Comparison of ENCODE assay signal across 11 mouse cellular contexts in the genomic region with DNA sequence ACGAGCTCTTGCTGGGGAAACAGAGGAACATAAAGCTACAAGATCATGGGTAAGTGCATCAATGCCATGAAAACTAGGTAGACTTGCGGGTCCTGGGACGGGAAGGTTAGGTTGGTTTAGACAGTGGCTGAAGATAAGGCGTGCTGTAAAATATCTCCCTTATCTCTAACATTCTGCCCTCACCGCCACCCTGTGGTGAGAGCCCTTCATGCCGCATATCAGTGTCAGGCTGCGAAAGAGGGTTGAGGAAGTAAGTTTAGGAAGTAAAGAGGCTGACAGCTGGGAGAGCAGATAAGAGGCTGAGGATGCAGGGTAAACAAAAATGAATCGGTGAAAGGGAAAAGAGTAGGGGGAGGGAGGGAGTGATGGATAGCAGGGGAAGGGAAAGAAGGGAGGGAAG. TPM values are rescaled to one million over a fixed set of nuclear protein-coding genes. Genes with fewer than 3 reads are reported as not detected.
DNase-seq lines count a peak whose midpoint lies in the region; ATAC-seq and TF ChIP-seq lines count a peak whose summit lies in the region.
"Had no signal": no experiment of that assay in that cellular context is flagged by ENCODE, and none has a peak within 500 bp of the region (broad histone marks: within the 10 kb centered on the region; RNA-seq: fewer than 3 reads in every experiment).

No protein-coding gene starts in this region.

- no peaks in the 10 kb centered on the region for H3K27me3 ChIP-seq in heart, adult 2 months (ENCODE audit: control insufficient read depth, insufficient read depth, low read length)
- H3K27me3 ChIP-seq in G1E (ENCODE audit: insufficient read depth, low read length), result peaks cover 17% of the 10 kb centered on the region
- H3K27me3 ChIP-seq in intestine, embryonic 16.5 days (replicated peaks; ENCODE audit: control insufficient read depth, insufficient read depth, low read length), result no peaks in the 10 kb centered on the region
- no peaks in the 10 kb centered on the region for H3K27me3 ChIP-seq in splenic B cell, adult 2 months (ENCODE audit: control insufficient read depth, insufficient read depth, low read length, poor library complexity, severe bottlenecking)
- H3K27me3 ChIP-seq in hindbrain, embryonic 13.5 days, result no peaks in the 10 kb centered on the region
- H3K27me3 ChIP-seq: embryonic facial prominence, embryonic 15.5 days had no signal

- WGBS in heart, adult 2 months, result 12% methylated on average over 8 of the region's 8 CpGs
- 26% methylated on average over 8 of the region's 8 CpGs for WGBS in intestine, embryonic 16.5 days
- 57% methylated on average over 8 of the region's 8 CpGs for WGBS in hindbrain, embryonic 13.5 days

- no peak for TF ChIP-seq EP300 in heart, adult 2 months (IDR thresholded peaks at IDR 0.05; ENCODE audit: insufficient read depth, low read depth, low read length)

- DNase-seq in heart, adult 2 months, result no peak
- no peak for DNase-seq in heart, postnatal 4 days
- peak; percentile 80 for DNase-seq in G1E (ENCODE audit: low spot score)
- DNase-seq in splenic B cell, adult 2 months (ENCODE audit: low read depth, low spot score), result peak; percentile 7
- DNase-seq in right cerebral cortex, postnatal 14 days, result no peak
- DNase-seq: adrenal gland, postnatal 25 days had no signal

- TF ChIP-seq POLR2A in heart, adult 2 months (IDR thresholded peaks at IDR 0.05; ENCODE audit: insufficient read depth, low read depth, low read length), result no peak

- no peak overlapping the region for H3K4me3 ChIP-seq in heart, adult 2 months
- H3K4me3 ChIP-seq in G1E (ENCODE audit: low read depth, low read length), result peak overlapping the region; percentile 39; the same call in 1 of the 2 replicates
- no peak overlapping the region for H3K4me3 ChIP-seq in intestine, embryonic 16.5 days (ENCODE audit: low read length)
- H3K4me3 ChIP-seq in hindbrain, embryonic 13.5 days, result no peak overlapping the region
- H3K4me3 ChIP-seq: embryonic facial prominence, embryonic 15.5 days had no signal

- H3K4me1 ChIP-seq in heart, adult 2 months (ENCODE audit: control insufficient read depth, insufficient read depth, low read length), result no peaks in the 10 kb centered on the region
- H3K4me1 ChIP-seq in G1E (ENCODE audit: insufficient read depth, low read depth, low read length), result peaks cover 45% of the 10 kb centered on the region
- no peaks in the 10 kb centered on the region for H3K4me1 ChIP-seq in intestine, embryonic 16.5 days (ENCODE audit: control insufficient read depth, insufficient read depth, low read length)
- peaks cover 12% of the 10 kb centered on the region for H3K4me1 ChIP-seq in hindbrain, embryonic 13.5 days (replicated peaks)
- H3K4me1 ChIP-seq: embryonic facial prominence, embryonic 15.5 days had no signal

- peak; percentile 31; the same call in 1 of the 2 replicates for TF ChIP-seq CTCF in heart, adult 2 months (IDR thresholded peaks at IDR 0.05)
- TF ChIP-seq CTCF in G1E (IDR thresholded peaks at IDR 0.05; ENCODE audit: low read depth, low read length), result 0 out of 2 replicates have a peak, but pooled peaks have one; percentile 9

- no peaks in the 10 kb centered on the region for H3K79me2 ChIP-seq in heart, adult 2 months (replicated peaks; ENCODE audit: control insufficient read depth, insufficient read depth, low read length)

- intact Hi-C loops in heart, adult 2 months (cut with DNase I), result no loop called here

- no peaks in the 10 kb centered on the region for H3K36me3 ChIP-seq in heart, adult 2 months (ENCODE audit: control insufficient read depth, insufficient read depth, low read length)
- H3K36me3 ChIP-seq in G1E (replicated peaks), result no peaks in the 10 kb centered on the region
- H3K36me3 ChIP-seq in intestine, embryonic 16.5 days (ENCODE audit: control insufficient read depth, insufficient read depth, low read length), result no peaks in the 10 kb centered on the region
- no peaks in the 10 kb centered on the region for H3K36me3 ChIP-seq in splenic B cell, adult 2 months (ENCODE audit: control insufficient read depth, insufficient read depth, low read length, poor library complexity, severe bottlenecking)
- peaks cover 18% of the 10 kb centered on the region for H3K36me3 ChIP-seq in hindbrain, embryonic 13.5 days
- H3K36me3 ChIP-seq: embryonic facial prominence, embryonic 15.5 days had no signal

- H3K9me3 ChIP-seq in G1E (replicated peaks), result no peaks in the 10 kb centered on the region
- no peaks in the 10 kb centered on the region for H3K9me3 ChIP-seq in intestine, embryonic 16.5 days (ENCODE audit: control insufficient read depth, low read length)
- no peaks in the 10 kb centered on the region for H3K9me3 ChIP-seq in hindbrain, embryonic 13.5 days
- H3K9me3 ChIP-seq: embryonic facial prominence, embryonic 15.5 days had no signal

- no peak overlapping the region for H3K4me2 ChIP-seq in intestine, embryonic 16.5 days (ENCODE audit: low read depth, low read length)
- H3K4me2 ChIP-seq in hindbrain, embryonic 13.5 days, result no peak overlapping the region
- H3K4me2 ChIP-seq: embryonic facial prominence, embryonic 15.5 days had no signal

- H3K9ac ChIP-seq in heart, adult 2 months (ENCODE audit: low read depth, low read length), result no peak overlapping the region
- no peak overlapping the region for H3K9ac ChIP-seq in intestine, embryonic 16.5 days (ENCODE audit: low read depth, low read length)
- H3K9ac ChIP-seq in hindbrain, embryonic 13.5 days, result no peak overlapping the region
- H3K9ac ChIP-seq: embryonic facial prominence, embryonic 15.5 days had no signal

- ATAC-seq in G1E (ENCODE audit: extremely low read depth, insufficient number of reproducible peaks, low FRiP score, poor library complexity, severe bottlenecking), result peak; percentile 97
- peak; percentile 42; the same call in 1 of the 2 replicates for ATAC-seq in intestine, embryonic 16.5 days
- no peak for ATAC-seq in inflammation-experienced regulatory T-cells, adult 6 months
- no peak for ATAC-seq in hindbrain, embryonic 13.5 days (ENCODE audit: low FRiP score)

- H3K27ac ChIP-seq in heart, adult 2 months, result no peak overlapping the region
- no peak overlapping the region for H3K27ac ChIP-seq in intestine, embryonic 16.5 days (ENCODE audit: low read length)
- no peak overlapping the region for H3K27ac ChIP-seq in hindbrain, embryonic 13.5 days
- H3K27ac ChIP-seq: embryonic facial prominence, embryonic 15.5 days had no signal

RNA-seq across cellular contexts. Expression of a gene that starts 26.9 kb away (rescaled TPM):
- total RNA-seq in heart, adult 2 months (2021), result not detected
- 0.12 TPM in 2 replicates for polyA plus RNA-seq in heart, adult 2 months (2012; rRNA removed)
- total RNA-seq in heart, postnatal 4 days (2021), result not detected
- total RNA-seq in G1E (2014; fragmentation: Nextera tagmentation) (not detected in 2 replicates), G1E (2017) (0.16 TPM in 1 of 2 replicates, not detected in the other)
- not detected in 2 replicates for polyA plus RNA-seq in G1E (2012)
- polyA plus RNA-seq in intestine, embryonic 16.5 days (2015; fragmentation: Nextera tagmentation; extraction: Ambion mirVana), result 49.8 and 76.7 TPM in 2 replicates
- not detected for polyA plus RNA-seq in inflammation-experienced regulatory T-cells, adult 6 months (2017; shearing (Covaris generic))
- polyA plus RNA-seq in hindbrain, embryonic 13.5 days (2015; fragmentation: Nextera tagmentation; extraction: Ambion mirVana), result 0.13 and 0.19 TPM in 2 replicates
- total RNA-seq: adrenal gland, postnatal 25 days; gastrocnemius, postnatal 4 days had no signal
- polyA plus RNA-seq: embryonic facial prominence, embryonic 15.5 days had no signal

Comparison
In these comparisons a context has a peak if more than half of its experiments do, and no peak if none do; other contexts are left out.
1. DNase-seq: peak in G1E (single experiment) and splenic B cell, adult 2 months (single experiment); none in heart, adult 2 months (0 of 2), heart, postnatal 4 days (single experiment) and right cerebral cortex, postnatal 14 days (single experiment).
2. ATAC-seq: peak in G1E (single experiment) and intestine, embryonic 16.5 days (single experiment); none in inflammation-experienced regulatory T-cells, adult 6 months (single experiment) and hindbrain, embryonic 13.5 days (single experiment).
3. RNA of a gene that starts 26.9 kb away (polyA plus RNA-seq): 49.8 to 76.7 TPM in intestine, embryonic 16.5 days; 0.13 to 0.19 TPM in hindbrain, embryonic 13.5 days, 0.12 TPM in heart, adult 2 months, not detected in G1E and not detected in inflammation-experienced regulatory T-cells, adult 6 months; every median in the first group is over 10 times any median in the second.